Mouse (Mus musculus) MEL (cell line): ENCODE data around the gene Gm20431. TPM values are rescaled to one million over a fixed set of nuclear protein-coding genes. Genes with fewer than 3 reads are reported as not detected.

Experiments used
- DNase-seq: peaks from one replicate; pipeline ENCODE4 v3.0.0; 2011; ENCODE audit warnings: low read depth, low spot score
- H3K27ac ChIP-seq: 2 replicates; pipeline ENCODE4 v1.5.1; 2012; ENCODE audit warnings: low read depth, mild to moderate bottlenecking, control low read depth, low read length, moderate library complexity; ENCODE audit not compliant: control insufficient read depth
- H3K27me3 ChIP-seq, 2 experiments: fragments of 150-350 bp in 1 of 2; sonication (generic) in 1 of 2; 2 replicates each; pipeline ENCODE4 v1.6.1; 2012; ENCODE audit warnings: low read length in 2 of 2, mild to moderate bottlenecking in 2 of 2, improper control_type of control experiment in 1 of 2, moderate library complexity in 1 of 2; ENCODE audit not compliant: insufficient read depth in 2 of 2, control insufficient read depth in 1 of 2
- H3K36me3 ChIP-seq, 2 experiments: 2 replicates each; pipeline ENCODE4 v1.6.1; 2012 to 2014; ENCODE audit warnings: low read length in 2 of 2, improper control_type of control experiment in 1 of 2, inconsistent platforms in 1 of 2, mild to moderate bottlenecking in 1 of 2; ENCODE audit not compliant: insufficient read depth in 2 of 2, control insufficient read depth in 1 of 2
- H3K4me1 ChIP-seq, 2 experiments: fragments of 150-350 bp in 1 of 2; sonication (generic) in 1 of 2; 2 replicates each; pipeline ENCODE4 v1.6.1; 2012; ENCODE audit warnings: low read length in 2 of 2, improper control_type of control experiment in 1 of 2, mild to moderate bottlenecking in 1 of 2; ENCODE audit not compliant: insufficient read depth in 2 of 2, control insufficient read depth in 1 of 2
- H3K4me3 ChIP-seq, 2 experiments: fragments of 150-350 bp in 1 of 2; sonication (generic) in 1 of 2; 2 replicates each; pipeline ENCODE4 v1.5.1; 2012; ENCODE audit warnings: low read depth in 2 of 2, low read length in 2 of 2, mild to moderate bottlenecking in 2 of 2, moderate library complexity in 2 of 2, control low read depth in 1 of 2, improper control_type of control experiment in 1 of 2; ENCODE audit not compliant: control insufficient read depth in 1 of 2, insufficient read depth in 1 of 2
- H3K79me2 ChIP-seq: 2 replicates; pipeline ENCODE4 v1.6.1; 2012; ENCODE audit warnings: mild to moderate bottlenecking, low read length, moderate library complexity; ENCODE audit not compliant: control insufficient read depth, poor library complexity, insufficient read depth
- H3K9ac ChIP-seq: 2 replicates; pipeline ENCODE4 v1.6.1; 2012; ENCODE audit warnings: low read depth, mild to moderate bottlenecking, control low read depth, low read length, moderate library complexity; ENCODE audit not compliant: control insufficient read depth, poor library complexity, severe bottlenecking
- H3K9me3 ChIP-seq: fragments of 150-350 bp; sonication (generic); replicated peaks from 2 replicates; pipeline ENCODE4 v1.6.1; 2012; ENCODE audit warnings: mild to moderate bottlenecking, low read length, improper control_type of control experiment, moderate library complexity; ENCODE audit not compliant: insufficient read depth
- BHLHE40 ChIP-seq: IDR thresholded peaks from 2 replicates; pipeline ENCODE4 v1.6.1; 2012; ENCODE audit warnings: low read depth, mild to moderate bottlenecking, inconsistent platforms, low read length, improper control_type of control experiment, borderline replicate concordance
- CHD2 ChIP-seq: IDR thresholded peaks from 2 replicates; pipeline ENCODE4 v1.6.1; 2011; ENCODE audit warnings: low read length, improper control_type of control experiment
- E2F4 ChIP-seq: IDR thresholded peaks from 2 replicates; pipeline ENCODE4 v1.6.1; 2011; ENCODE audit warnings: low read depth, low read length, improper control_type of control experiment, borderline replicate concordance
- EP300 ChIP-seq, 2 experiments: IDR thresholded peaks; 2 replicates each; pipeline ENCODE4 v1.6.1; 2011; ENCODE audit warnings: improper control_type of control experiment in 2 of 2, low read length in 2 of 2, low read depth in 1 of 2, mild to moderate bottlenecking in 1 of 2
- HCFC1 ChIP-seq: IDR thresholded peaks from 2 replicates; pipeline ENCODE4 v1.6.1; 2012; ENCODE audit warnings: low read depth, mild to moderate bottlenecking, inconsistent platforms, low read length, improper control_type of control experiment, moderate library complexity
- MAFK ChIP-seq: IDR thresholded peaks from 2 replicates; pipeline ENCODE4 v1.6.1; 2011; ENCODE audit warnings: low read depth, mild to moderate bottlenecking, low read length, improper control_type of control experiment, borderline replicate concordance
- MAZ ChIP-seq: IDR thresholded peaks from 2 replicates; pipeline ENCODE4 v1.6.1; 2012; ENCODE audit warnings: low read depth, mild to moderate bottlenecking, inconsistent platforms, low read length, improper control_type of control experiment
- MXI1 ChIP-seq: IDR thresholded peaks from 2 replicates; pipeline ENCODE4 v1.6.1; 2011; ENCODE audit warnings: mild to moderate bottlenecking, low read depth, low read length, improper control_type of control experiment
- MYB ChIP-seq: IDR thresholded peaks from 2 replicates; pipeline ENCODE4 v1.6.1; 2011; ENCODE audit warnings: mild to moderate bottlenecking, low read depth, low read length, improper control_type of control experiment
- NRF1 ChIP-seq: IDR thresholded peaks from 2 replicates; pipeline ENCODE4 v1.6.1; 2014; ENCODE audit warnings: low read depth, mild to moderate bottlenecking, inconsistent platforms, low read length, improper control_type of control experiment, moderate library complexity; ENCODE audit not compliant: poor library complexity, insufficient read depth, severe bottlenecking
- POLR2AphosphoS2 ChIP-seq: IDR thresholded peaks from 2 replicates; pipeline ENCODE4 v1.6.1; 2011; ENCODE audit warnings: low read length, improper control_type of control experiment
- POLR2AphosphoS5 ChIP-seq: IDR thresholded peaks from 2 replicates; pipeline ENCODE4 v1.6.1; 2012; ENCODE audit warnings: low read depth, borderline replicate concordance, mild to moderate bottlenecking, inconsistent platforms, low read length, moderate library complexity, mixed read lengths
- SIN3A ChIP-seq: IDR thresholded peaks from 2 replicates; pipeline ENCODE4 v1.6.1; 2012; ENCODE audit warnings: low read length, improper control_type of control experiment, inconsistent platforms
- SMC3 ChIP-seq: IDR thresholded peaks from 2 replicates; pipeline ENCODE4 v1.6.1; 2011; ENCODE audit warnings: low read depth, low read length, improper control_type of control experiment
- TBP ChIP-seq: IDR thresholded peaks from 2 replicates; pipeline ENCODE4 v1.8.0; 2011; ENCODE audit warnings: low read depth, low read length, improper control_type of control experiment
- TCF12 ChIP-seq: IDR thresholded peaks from 2 replicates; pipeline ENCODE4 v1.6.1; 2014; ENCODE audit warnings: low read depth, mild to moderate bottlenecking, inconsistent platforms, low read length, improper control_type of control experiment, moderate library complexity
- UBTF ChIP-seq: IDR thresholded peaks from 2 replicates; pipeline ENCODE4 v1.6.1; 2012; ENCODE audit warnings: low read depth, mild to moderate bottlenecking, inconsistent platforms, low read length, improper control_type of control experiment, moderate library complexity, borderline replicate concordance; ENCODE audit not compliant: insufficient read depth
- USF2 ChIP-seq, 2 experiments: IDR thresholded peaks; 2 replicates each; pipeline ENCODE4 v1.6.1; 2011 to 2012; ENCODE audit warnings: improper control_type of control experiment in 2 of 2, low read length in 2 of 2, borderline replicate concordance in 1 of 2, inconsistent platforms in 1 of 2, low read depth in 1 of 2, mild to moderate bottlenecking in 1 of 2; ENCODE audit not compliant: insufficient read depth in 1 of 2
- ZKSCAN1 ChIP-seq: IDR thresholded peaks from 2 replicates; pipeline ENCODE4 v1.6.1; 2012; ENCODE audit warnings: low read depth, mild to moderate bottlenecking, inconsistent platforms, low read length, improper control_type of control experiment, moderate library complexity
- ZMIZ1 ChIP-seq: IDR thresholded peaks from 2 replicates; pipeline ENCODE4 v1.6.1; 2012; ENCODE audit warnings: low read depth, mild to moderate bottlenecking, inconsistent platforms, low read length, improper control_type of control experiment, moderate library complexity
- ZNF384 ChIP-seq: IDR thresholded peaks from 2 replicates; pipeline ENCODE4 v1.6.1; 2012; ENCODE audit warnings: low read depth, mild to moderate bottlenecking, inconsistent platforms, low read length, improper control_type of control experiment
- polyA plus RNA-seq, 2 experiments: library from polyadenylated mRNA; stranded (reverse) in 1 of 2; unstranded in 1 of 2; fragments of >175 nt in 1 of 2; fragments of >200 nt in 1 of 2; gene quantifications; 2 replicates each; pipeline versions ENCODE4 v1.2.1 to v1.2.4; 2012; ENCODE audit warnings: low replicate concordance in 2 of 2, low read depth in 1 of 2; ENCODE audit not compliant: insufficient read length in 2 of 2, insufficient read depth in 1 of 2, missing spikeins in 1 of 2
- total RNA-seq: library from RNA; depleted of rRNA; stranded (reverse); fragments of 300-350 nt; gene quantifications from 2 replicates; pipeline ENCODE4 v1.2.3, GENCODE M21; 2012

Gene Gm20431
- total and polyA plus RNA-seq, 3 experiments: 5.9 to 8.1 TPM; not detected in 1

GRCm38 (mm10) chr2:167631591-167632448 lies 29.5 kb downstream of the Gm20431 start, which contains the start of gene Ube2v1 (continued):
- TF ChIP-seq MAFK (no peak), CHD2 (peak; percentile 73), TBP (no peak; the same call in none of the 2 replicates), SMC3 (no peak), BHLHE40 (peak; percentile 59; the same call in 1 of the 2 replicates), TCF12 (peak; percentile 63), EP300 (IDR thresholded peaks at IDR 0.05; ENCODE audit: low read depth in 1 of 2, low read length in 2 of 2) (peak in 1 of 2 experiments; percentile 44; a peak in 2 of 4 replicates), SIN3A (peak; percentile 85), NRF1 (peak; percentile 95), POLR2AphosphoS2 (no peak), USF2 (IDR thresholded peaks at IDR 0.05; ENCODE audit: borderline replicate concordance in 1 of 2, insufficient read depth in 1 of 2, low read depth in 1 of 2, low read length in 2 of 2) (no peak), ZMIZ1 (no peak), ZKSCAN1 (no peak), UBTF (no peak), HCFC1 (peak; percentile 96), POLR2AphosphoS5 (no peak), E2F4 (no peak), MYB (no peak), ZNF384 (0 out of 2 replicates have a peak, but pooled peaks have one; percentile 26)

GRCm38 (mm10) chr2:167631181-167631590 lies 30.1 kb downstream of the Gm20431 start:
- H3K4me1 ChIP-seq: peaks cover 14 to 56% of the 10 kb centered on the region in 2 experiments
- no peaks in the 10 kb centered on the region for H3K27me3 ChIP-seq
- peak; percentile 61 for DNase-seq
- peaks cover 58% of the 10 kb centered on the region for H3K79me2 ChIP-seq
- TF ChIP-seq SIN3A (0 out of 2 replicates have a peak, but pooled peaks have one; percentile 42), POLR2AphosphoS5 (no peak), HCFC1 (0 out of 2 replicates have a peak, but pooled peaks have one; percentile 28), ZNF384 (no peak), MXI1 (no peak; the same call in 1 of the 2 replicates), MYB (no peak), ZMIZ1 (no peak), NRF1 (no peak), MAZ (no peak)
- TF ChIP-seq, all 39 proteins: peak for 2
- Histone ChIP-seq H3K36me3 (peaks cover 5 to 54% of the 10 kb centered on the region in 2 experiments; a peak in 3 of 4 replicates), H3K27ac (peak overlapping the region; percentile 58), H3K9ac (peak overlapping the region; percentile 94), H3K4me3 (peak overlapping the region; percentile 84), H3K9me3 (no peaks in the 10 kb centered on the region)
